Mouse (Mus musculus) spleen, adult 2 months (tissue): ENCODE data around the gene Dock4.

ENCODE experiments used
- CTCF ChIP-seq: fragments of 200-500 bp; IDR thresholded peaks from 2 replicates; pipeline ENCODE4 v1.5.1; 2011; ENCODE audit warnings: mild to moderate bottlenecking, inconsistent platforms; ENCODE audit not compliant: insufficient read depth, insufficient read length, insufficient replicate concordance; ENCODE audit errors: extremely low read depth
- POLR2A ChIP-seq: fragments of 200-500 bp; IDR thresholded peaks from 2 replicates; pipeline ENCODE4 v1.6.1; 2011; ENCODE audit warnings: low read depth, low read length, inconsistent platforms

DNA sequence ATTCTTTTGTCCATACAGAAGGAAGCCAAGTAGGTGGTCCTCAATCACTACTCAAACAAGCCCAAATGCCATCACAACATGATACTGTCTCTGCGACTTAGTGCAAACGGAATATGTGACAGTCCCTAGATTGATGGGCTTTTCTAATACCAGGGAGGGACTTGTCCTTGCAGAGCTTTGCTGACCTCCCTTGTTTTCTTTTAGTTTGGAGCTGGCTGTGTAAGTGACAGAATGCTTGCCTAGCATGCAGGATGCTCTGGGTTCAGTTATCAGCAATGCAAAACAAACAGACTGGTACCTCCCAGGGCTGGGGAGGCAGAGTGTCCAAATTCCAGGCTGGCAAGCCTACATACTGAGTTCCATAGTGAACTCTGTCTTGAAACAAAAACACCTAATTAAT, 7.7 kb upstream of the Dock4 start:
- TF ChIP-seq CTCF (no peak), POLR2A (no peak)
